Mouse (Mus musculus): Measurements from ENCODE around the gene Myo18a. TPM values are rescaled to one million over a fixed set of nuclear protein-coding genes. Genes with fewer than 3 reads are reported as not detected.

The Myo18a gene
- total RNA-seq, 2 experiments from 2014 or later: 252 to 259 TPM

DNA sequence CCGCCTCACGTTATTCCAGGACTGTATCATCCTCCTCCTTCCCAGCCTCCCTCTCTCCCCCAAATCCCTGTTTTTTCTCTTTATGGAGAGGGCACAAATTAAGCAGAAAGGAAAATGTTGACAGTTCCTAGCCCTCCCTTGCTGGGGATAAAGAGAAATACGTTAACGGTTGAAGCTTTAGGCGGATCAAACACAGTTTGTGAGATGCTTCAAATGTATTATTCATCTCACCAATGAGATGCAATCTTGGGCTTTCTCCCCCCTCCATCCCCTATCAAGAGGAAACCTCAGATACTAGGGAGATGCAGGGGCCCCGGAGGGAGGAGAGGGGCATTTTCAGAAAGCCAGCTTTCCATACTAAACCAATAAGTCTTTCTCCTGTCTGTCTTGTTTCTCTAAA, 146.7 kb downstream of the Myo18a start:
- intact Hi-C loops (cut with DNase I): no loop called here
- DNase-seq: no peak

- DNase-seq: no peak
- intact Hi-C loops (cut with DNase I): no loop called here
Measured at GRCm38 (mm10) chr11:77913505-77913904, 150.5 kb downstream of the Myo18a start.

- no peak for DNase-seq
- intact Hi-C loops (cut with DNase I): no loop called here
Measured at GRCm38 (mm10) chr11:77914598-77915260, 151.7 kb downstream of the Myo18a start.

Other genes starting within 250 kb of the Myo18a start
- gene Abhd15, start 248.1 kb upstream of the Myo18a start, total RNA-seq (2021): 1 to 10 TPM; 2.0 to 2.7 TPM
- gene Trp53i13, start 247.3 kb upstream of the Myo18a start, total RNA-seq (2021): 10 to 100 TPM in 1 of 2 experiments, 1 to 10 TPM in 1; 9.1 to 10.3 TPM
- gene Gm10392, start 244.0 kb upstream of the Myo18a start, total RNA-seq (2021): not detected
- gene Taok1, start 155.4 kb upstream of the Myo18a start, total RNA-seq (2021): 10 to 100 TPM; 57.0 to 59.3 TPM
- 10 to 100 TPM; 58.9 to 61.9 TPM for gene Nufip2, start 77.1 kb upstream of the Myo18a start, total RNA-seq (2021)
- gene Cryba1, start 38.0 kb upstream of the Myo18a start, total RNA-seq (2021): not detected
- not detected for gene Gm10277, start 24.5 kb downstream of the Myo18a start, total RNA-seq (2021)
- gene Pipox, start 130.8 kb downstream of the Myo18a start, total RNA-seq (2021): 1 to 10 TPM in 1 of 2 experiments, under 1 TPM in 1; 0.98 to 1.1 TPM
- under 1 TPM; 0.22 to 0.50 TPM for gene Sez6, start 167.6 kb downstream of the Myo18a start, total RNA-seq (2021)
- 10 to 100 TPM; 28.6 to 34.9 TPM for gene Phf12, start 219.5 kb downstream of the Myo18a start, total RNA-seq (2021)

All from heart, postnatal 14 days (tissue).